Mouse (Mus musculus): ENCODE data around the gene Igf2. TPM values are rescaled to one million over a fixed set of nuclear protein-coding genes. Genes with fewer than 3 reads are reported as not detected.

Igf2 gene
- total RNA-seq (2023), result not detected

GRCm38 (mm10) chr7:142666659-142667058 lies at the start of gene Igf2:
Gene Igf2, minus strand, starts transcription at chr7:142666816.

GRCm38 (mm10) chr7:142669751-142670625 lies 3.4 kb upstream of the Igf2 start, which contains the start of gene Gm49394:
Gene Gm49394, minus strand, starts transcription at chr7:142669942.

Other genes with a start within 250 kb of the Igf2 start
- not detected for gene Syt8, start 232.0 kb downstream of the Igf2 start, total RNA-seq (2023)
- 10 to 100 TPM in 1 of 2 experiments, 1 to 10 TPM in 1; 8.4 to 13.1 TPM for gene Tnni2, start 225.0 kb downstream of the Igf2 start, total RNA-seq (2023)
- 1,000 to 10,000 TPM; 1,508 to 1,740 TPM for gene Lsp1, start 206.0 kb downstream of the Igf2 start, total RNA-seq (2023)
- 10 to 100 TPM; 39.8 to 40.8 TPM for gene Tnnt3, start 168.0 kb downstream of the Igf2 start, total RNA-seq (2023)
- 1 to 10 TPM; 3.5 to 3.7 TPM for gene Mrpl23, start 134.1 kb downstream of the Igf2 start, total RNA-seq (2023)
- gene Gm49394, start 3.1 kb upstream of the Igf2 start, total RNA-seq (2023), result not detected
- not detected for gene Ins2, start 76.6 kb upstream of the Igf2 start, total RNA-seq (2023)

All from monocyte, adult 59 days (primary cell).